Mouse (Mus musculus) spleen, postnatal 0 days (tissue): ENCODE measurements around the gene Map6d1. TPM values are rescaled to one million over a fixed set of nuclear protein-coding genes. Genes with fewer than 3 reads are reported as not detected.

Experiments used
- polyA plus RNA-seq: library from polyadenylated mRNA; unstranded; fragments of >200 nt; fragmentation: Nextera tagmentation; extraction: Ambion mirVana; gene quantifications from 2 replicates; pipeline ENCODE4 v1.2.1, GENCODE M21; 2015

The Map6d1 gene
- polyA plus RNA-seq, result 0.13 and 0.20 TPM in 2 replicates

DNA sequence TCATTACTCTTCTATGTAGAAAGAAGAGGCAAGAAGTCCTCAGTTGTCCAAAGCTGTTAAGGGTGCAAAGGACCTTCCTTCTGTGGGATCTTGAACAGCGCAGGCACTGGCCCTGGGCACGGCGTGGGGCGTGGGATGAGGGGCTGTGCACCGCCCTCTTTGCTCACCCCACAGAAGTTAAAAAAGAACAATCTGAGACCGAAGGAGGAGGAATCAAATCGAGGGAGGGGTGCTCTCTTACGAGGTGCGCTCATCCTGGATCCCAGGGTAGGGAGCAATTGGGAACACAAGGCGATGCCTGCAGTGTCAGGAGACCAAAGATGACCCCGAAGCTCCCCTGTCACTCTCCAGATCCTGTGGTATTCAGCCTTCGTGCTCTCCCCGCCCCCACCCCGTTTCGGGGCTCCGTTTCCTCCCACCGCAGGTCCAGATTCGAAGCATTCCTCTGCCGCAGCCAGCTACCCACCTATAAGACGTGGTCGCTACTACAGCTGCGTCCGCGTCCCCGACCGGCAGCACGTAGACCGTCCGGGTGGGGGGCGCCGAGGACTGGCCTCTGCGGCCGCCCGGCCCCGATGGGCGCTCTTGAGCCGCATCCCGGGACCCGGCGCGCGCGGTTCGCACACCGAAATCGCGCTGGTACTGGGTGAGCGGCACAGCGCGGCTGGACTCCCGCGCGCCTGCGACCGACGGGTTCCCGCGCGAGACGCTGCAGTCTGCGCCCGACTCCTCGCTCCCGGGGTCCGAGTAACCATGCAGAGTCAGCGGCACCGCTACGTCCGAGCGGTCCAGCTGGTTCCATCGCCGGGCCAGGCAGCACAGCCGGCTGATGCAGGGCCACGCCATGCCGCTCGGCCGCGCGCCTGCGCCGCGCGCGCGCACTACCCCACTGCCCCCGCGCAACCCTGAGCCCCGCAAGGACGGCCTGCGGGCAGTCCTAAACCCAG is at the start of gene Map6d1:
TSS of gene Map6d1 (minus strand) at position 891 of the 947 bp plus-strand sequence.

Other genes starting within 250 kb of the Map6d1 start
- gene Klhl24, start 143.8 kb downstream of the Map6d1 start, polyA plus RNA-seq, result 14.0 and 15.4 TPM in 2 replicates
- gene Yeats2, start 100.3 kb downstream of the Map6d1 start, polyA plus RNA-seq, result 5.4 and 6.7 TPM in 2 replicates
- 68.5 and 71.8 TPM in 2 replicates for gene Parl, start 61.0 kb upstream of the Map6d1 start, polyA plus RNA-seq
- gene Cyp2ab1, start 84.0 kb upstream of the Map6d1 start, polyA plus RNA-seq, result 0.06 and 0.10 TPM in 2 replicates
- gene Abcc5, start 185.0 kb upstream of the Map6d1 start, polyA plus RNA-seq, result 31.3 and 36.3 TPM in 2 replicates